Mouse (Mus musculus) kidney, embryonic 16.5 days (tissue): ENCODE data around the gene Pin1rt1. TPM values are rescaled to one million over a fixed set of nuclear protein-coding genes. Genes with fewer than 3 reads are reported as not detected.

ENCODE experiments used
- ATAC-seq: fragments of 200-750 bp; cut with Nextera tagmentation; 2 replicates; pipeline ENCODE4 v1.8.0; 2017; ENCODE audit warnings: moderate TSS enrichment; ENCODE audit not compliant: low FRiP score, low TSS enrichment
- H3K27ac ChIP-seq: fragments of 300-500 bp; sonication (generic); 2 replicates; pipeline ENCODE4 v1.5.1; 2014; ENCODE audit warnings: low read length
- H3K27me3 ChIP-seq: fragments of 300-500 bp; sonication (generic); 2 replicates; pipeline ENCODE4 v1.6.1; 2014; ENCODE audit warnings: low read length, control low read depth, mixed read lengths; ENCODE audit not compliant: insufficient read depth
- H3K36me3 ChIP-seq: fragments of 300-500 bp; sonication (generic); 2 replicates; pipeline ENCODE4 v1.6.1; 2014; ENCODE audit warnings: low read length, control low read depth, mixed read lengths; ENCODE audit not compliant: insufficient read depth
- H3K4me1 ChIP-seq: fragments of 300-500 bp; sonication (generic); 2 replicates; pipeline ENCODE4 v1.6.1; 2014; ENCODE audit warnings: low read length, control low read depth, mixed read lengths; ENCODE audit not compliant: insufficient read depth
- H3K4me2 ChIP-seq: fragments of 300-500 bp; sonication (generic); replicated peaks from 2 replicates; pipeline ENCODE4 v1.6.1; 2014; ENCODE audit warnings: low read depth, low read length
- H3K4me3 ChIP-seq: fragments of 300-500 bp; sonication (generic); 2 replicates; pipeline ENCODE4 v1.5.1; 2014; ENCODE audit warnings: mild to moderate bottlenecking, low read length
- H3K9ac ChIP-seq: fragments of 300-500 bp; sonication (generic); replicated peaks from 2 replicates; pipeline ENCODE4 v1.6.1; 2014; ENCODE audit warnings: low read length
- H3K9me3 ChIP-seq: fragments of 300-500 bp; sonication (generic); 2 replicates; pipeline ENCODE4 v1.6.1; 2016; ENCODE audit warnings: low read length, control low read depth
- WGBS: fragments of 180-500 bp; shearing (Covaris S2); extraction: QIAGEN DNeasy Blood & Tissue Kit; methylation state at CpG from one replicate; pipeline ENCODE4 v1.1.7; 2014; 5-methylcytosine and 5-hydroxymethylcytosine counted together
- polyA plus RNA-seq: library from polyadenylated mRNA; unstranded; fragments of >200 nt; fragmentation: Nextera tagmentation; extraction: Ambion mirVana; gene quantifications from 2 replicates; pipeline ENCODE4 v1.2.1, GENCODE M21; 2015

Pin1rt1 gene
- polyA plus RNA-seq: 0.19 TPM in 1 of 2 replicates, not detected in the other

DNA sequence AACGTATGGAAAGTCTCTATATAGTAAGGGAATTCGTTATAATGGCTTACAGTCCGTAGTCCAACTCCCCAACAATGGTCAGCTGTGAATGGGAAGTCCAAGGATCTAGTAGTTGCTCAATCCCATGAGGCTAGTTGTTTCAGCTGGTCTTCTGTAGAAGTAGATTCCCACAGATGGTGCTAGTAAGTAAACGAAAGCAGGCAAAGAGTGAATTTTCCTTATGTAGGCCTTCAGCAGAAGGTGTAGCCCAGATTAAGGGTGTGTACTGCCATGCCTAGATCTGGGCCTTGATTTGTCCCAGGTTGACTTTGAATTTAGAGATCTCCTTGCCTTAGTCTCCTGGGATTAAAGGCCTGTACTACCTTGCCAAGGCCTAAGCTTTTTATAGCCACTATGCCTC, at the start of gene Pin1rt1:
Pin1rt1 (minus strand) TSS at position 101 of the 400 bp plus-strand sequence.
- H3K4me2 ChIP-seq: no peak within 1 kb of the TSS
- no peaks in the 10 kb centered on the region for H3K27me3 ChIP-seq
- H3K9ac ChIP-seq: no peak within 1 kb of the TSS
- peaks cover 1% of the 10 kb centered on the region for H3K4me1 ChIP-seq
- no peak within 1 kb of the TSS for H3K4me3 ChIP-seq
- WGBS: 90% methylated on average over 4 of the region's 4 CpGs
- no peaks in the 10 kb centered on the region for H3K36me3 ChIP-seq
- H3K9me3 ChIP-seq: no peaks in the 10 kb centered on the region
- H3K27ac ChIP-seq: no peak within 1 kb of the TSS
- no peak for ATAC-seq

DNA sequence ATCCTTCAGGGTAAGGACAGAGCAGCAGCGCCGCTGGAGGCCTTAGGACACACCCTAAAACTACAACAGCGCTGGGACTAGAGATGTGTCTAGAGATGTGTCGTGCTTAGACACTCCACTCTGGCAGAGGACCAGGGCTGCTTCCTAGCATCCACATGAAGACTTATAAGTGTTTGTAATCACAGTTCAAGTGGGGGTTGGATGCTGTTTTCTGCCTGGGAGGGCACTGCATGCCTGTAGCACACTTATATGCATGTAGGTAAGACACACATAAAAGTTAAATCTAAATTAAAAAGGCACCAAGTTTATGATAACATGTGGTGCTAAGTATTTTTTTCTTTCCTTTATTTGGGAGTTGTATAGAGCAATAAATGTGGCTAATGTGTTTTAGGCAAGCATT, 47.8 kb upstream of the Pin1rt1 start:
- Histone ChIP-seq H3K9me3 (no peaks in the 10 kb centered on the region), H3K4me2 (no peak overlapping the region), H3K9ac (no peak overlapping the region), H3K4me1 (no peaks in the 10 kb centered on the region), H3K4me3 (no peak overlapping the region), H3K36me3 (peaks cover 27% of the 10 kb centered on the region), H3K27me3 (no peaks in the 10 kb centered on the region), H3K27ac (no peak overlapping the region)
- 94% methylated on average over 4 of the region's 4 CpGs for WGBS
- ATAC-seq: no peak

DNA sequence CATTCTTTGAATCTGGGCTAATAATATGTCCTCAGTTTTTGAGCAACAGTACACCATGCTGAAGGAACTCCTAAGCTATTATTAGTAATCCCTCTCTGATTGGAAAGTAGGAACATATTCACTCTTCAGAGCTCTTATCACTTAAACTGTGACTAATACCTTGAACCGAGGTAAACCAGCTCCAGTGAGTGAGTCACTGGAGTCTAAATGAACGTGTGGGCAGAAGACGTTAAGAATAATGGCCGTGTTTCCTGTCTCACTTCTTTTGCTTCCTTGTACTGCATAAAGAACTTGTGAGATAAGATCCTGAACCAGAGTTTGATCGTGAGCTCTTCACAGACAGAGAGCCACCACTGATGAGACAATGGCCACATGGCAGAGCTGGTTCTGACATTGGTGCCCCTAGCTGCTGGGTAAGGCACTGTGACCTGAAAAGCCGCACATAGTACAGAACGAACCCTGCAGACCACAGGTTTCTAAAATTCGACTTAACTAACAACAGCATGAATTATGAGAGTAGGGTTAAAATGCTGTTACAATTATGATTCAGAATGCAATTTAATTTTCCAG, 47.0 kb upstream of the Pin1rt1 start:
- 75% methylated on average over 8 of the region's 8 CpGs for WGBS
- ATAC-seq: no peak
- H3K4me2 ChIP-seq: no peak overlapping the region
- no peaks in the 10 kb centered on the region for H3K9me3 ChIP-seq
- no peak overlapping the region for H3K9ac ChIP-seq
- H3K36me3 ChIP-seq: peaks cover 21% of the 10 kb centered on the region
- no peak overlapping the region for H3K4me3 ChIP-seq
- no peaks in the 10 kb centered on the region for H3K27me3 ChIP-seq
- no peak overlapping the region for H3K27ac ChIP-seq
- H3K4me1 ChIP-seq: no peaks in the 10 kb centered on the region

DNA sequence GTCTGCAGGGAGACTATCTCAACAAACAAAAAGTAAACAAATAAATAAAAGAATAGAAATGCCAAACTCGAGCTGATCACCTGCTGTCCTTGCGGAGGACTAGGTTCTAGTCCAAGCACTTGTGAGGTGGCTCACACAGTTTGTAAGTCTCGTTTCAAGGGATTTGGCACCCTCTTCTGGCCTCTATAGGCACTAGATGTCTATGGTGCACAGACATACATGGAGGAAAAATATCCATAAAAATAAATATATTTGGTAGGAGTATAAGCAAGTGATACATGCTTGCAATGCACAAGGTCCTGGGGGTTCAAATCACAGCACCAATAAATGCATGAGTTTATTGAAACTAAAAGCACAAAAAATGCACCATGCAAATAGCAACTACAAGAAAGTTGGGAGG, 34.4 kb upstream of the Pin1rt1 start:
- H3K9ac ChIP-seq: no peak overlapping the region
- H3K36me3 ChIP-seq: no peaks in the 10 kb centered on the region
- H3K4me3 ChIP-seq: no peak overlapping the region
- no peak overlapping the region for H3K4me2 ChIP-seq
- 66% methylated on average over 3 of the region's 3 CpGs for WGBS
- H3K4me1 ChIP-seq: no peaks in the 10 kb centered on the region
- H3K27me3 ChIP-seq: no peaks in the 10 kb centered on the region
- no peaks in the 10 kb centered on the region for H3K9me3 ChIP-seq
- no peak overlapping the region for H3K27ac ChIP-seq
- no peak for ATAC-seq

DNA sequence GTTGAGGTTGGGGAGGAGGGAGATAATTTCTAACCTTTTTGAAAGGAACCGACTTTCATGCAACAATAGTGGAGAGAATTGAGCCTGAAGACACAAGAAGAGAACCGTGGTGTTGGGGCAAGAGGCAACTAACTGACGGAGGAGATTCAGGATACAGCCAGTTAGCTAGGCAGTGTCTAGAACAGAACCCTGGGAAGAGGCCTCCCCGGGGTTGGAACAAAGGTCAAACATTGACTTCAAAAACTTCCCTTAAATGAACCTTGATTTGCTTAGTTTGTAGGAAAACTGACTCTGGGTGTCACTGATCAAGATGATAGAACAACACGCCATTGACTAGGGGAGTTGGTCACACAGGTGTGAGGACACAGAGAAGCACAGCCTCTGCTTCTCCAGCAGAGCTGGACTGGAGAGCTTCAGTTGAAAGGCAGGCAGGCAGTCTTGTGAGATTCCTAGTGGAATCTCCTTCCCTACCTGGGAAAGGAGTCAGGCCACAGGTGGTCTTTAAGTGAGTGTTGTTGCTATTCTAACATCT, 32.5 kb upstream of the Pin1rt1 start:
- Histone ChIP-seq H3K9ac (no peak overlapping the region), H3K9me3 (no peaks in the 10 kb centered on the region), H3K4me2 (no peak overlapping the region), H3K4me1 (no peaks in the 10 kb centered on the region), H3K27me3 (no peaks in the 10 kb centered on the region), H3K36me3 (no peaks in the 10 kb centered on the region), H3K27ac (no peak overlapping the region), H3K4me3 (no peak overlapping the region)
- 78% methylated on average over 5 of the region's 5 CpGs for WGBS
- ATAC-seq: no peak

DNA sequence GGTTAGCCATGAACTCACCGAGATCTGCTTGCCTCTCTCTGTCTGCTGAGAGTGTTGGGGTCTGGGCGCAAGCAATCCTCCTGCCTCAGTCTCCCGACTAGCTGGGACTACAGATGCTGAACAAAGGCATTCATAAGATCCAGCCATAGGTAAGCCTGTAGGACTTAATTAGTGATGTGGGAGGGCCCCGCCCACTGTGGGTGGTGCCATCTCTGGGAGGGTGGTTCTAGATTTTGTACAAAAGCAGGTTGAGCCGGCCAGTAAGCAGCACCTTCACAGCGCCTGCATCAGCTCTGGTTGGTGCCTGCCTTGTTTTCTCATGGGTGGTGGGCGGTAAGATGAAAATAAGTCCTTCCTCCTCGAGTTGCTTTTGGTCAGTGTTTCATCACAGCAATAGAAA, 30.1 kb upstream of the Pin1rt1 start:
- Histone ChIP-seq H3K27me3 (no peaks in the 10 kb centered on the region), H3K4me1 (peaks cover 17% of the 10 kb centered on the region), H3K4me3 (no peak overlapping the region), H3K36me3 (no peaks in the 10 kb centered on the region), H3K27ac (no peak overlapping the region), H3K9me3 (no peaks in the 10 kb centered on the region), H3K4me2 (no peak overlapping the region), H3K9ac (no peak overlapping the region)
- 66% methylated on average over 8 of the region's 8 CpGs for WGBS
- ATAC-seq: no peak

DNA sequence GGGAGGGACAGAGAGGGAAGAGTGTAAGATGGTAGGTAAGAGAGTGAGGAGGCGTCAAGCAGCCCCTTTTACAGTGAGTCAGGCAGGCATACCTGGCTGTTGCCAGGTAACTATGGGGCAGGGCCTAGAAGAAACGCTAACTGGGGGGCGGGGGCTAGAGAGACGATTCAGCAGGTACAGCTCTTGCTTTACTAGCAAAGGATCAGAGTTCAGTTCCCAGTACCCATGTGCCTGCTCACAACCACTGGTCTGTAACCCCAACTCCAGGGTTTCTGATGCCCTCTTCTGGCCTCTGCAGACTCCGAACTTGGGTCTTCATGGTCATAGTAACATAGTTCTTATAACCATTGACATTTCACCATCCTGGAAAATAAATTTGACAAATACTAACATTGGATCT, 27.8 kb upstream of the Pin1rt1 start:
- Histone ChIP-seq H3K9ac (no peak overlapping the region), H3K36me3 (no peaks in the 10 kb centered on the region), H3K27me3 (no peaks in the 10 kb centered on the region), H3K4me1 (peaks cover 28% of the 10 kb centered on the region), H3K27ac (no peak overlapping the region), H3K4me2 (no peak overlapping the region), H3K9me3 (no peaks in the 10 kb centered on the region), H3K4me3 (no peak overlapping the region)
- peak; percentile 5; the same call in 1 of the 2 replicates for ATAC-seq
- 43% methylated on average over 5 of the region's 5 CpGs for WGBS

DNA sequence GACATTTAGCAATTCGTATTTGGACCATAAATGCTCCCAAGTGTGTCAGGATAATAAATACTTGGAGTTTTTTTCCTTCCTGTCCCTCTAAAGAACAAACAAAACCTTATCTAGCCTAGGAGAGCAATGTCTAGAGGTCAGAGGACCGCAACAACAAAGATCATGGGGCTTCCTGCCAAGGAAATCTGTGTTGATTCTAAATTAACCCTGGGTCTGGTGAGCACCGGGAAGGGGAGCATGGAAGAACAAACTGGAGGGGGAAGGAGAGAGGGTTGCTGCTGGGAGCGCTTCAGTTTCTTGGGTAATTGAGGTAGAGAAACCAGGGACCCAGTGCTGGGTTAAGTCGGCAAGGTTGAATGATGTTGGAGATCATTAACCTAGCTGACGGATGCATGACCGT, 27.0 kb upstream of the Pin1rt1 start:
- H3K4me1 ChIP-seq: peaks cover 31% of the 10 kb centered on the region
- WGBS: 6% methylated on average over 7 of the region's 7 CpGs
- peak overlapping the region; percentile 78 for H3K4me3 ChIP-seq
- no peaks in the 10 kb centered on the region for H3K9me3 ChIP-seq
- peak overlapping the region; percentile 93 for H3K27ac ChIP-seq
- H3K27me3 ChIP-seq: no peaks in the 10 kb centered on the region
- H3K9ac ChIP-seq: peak overlapping the region; percentile 86
- ATAC-seq: peak; percentile 74
- no peaks in the 10 kb centered on the region for H3K36me3 ChIP-seq
- peak overlapping the region; percentile 85 for H3K4me2 ChIP-seq

DNA sequence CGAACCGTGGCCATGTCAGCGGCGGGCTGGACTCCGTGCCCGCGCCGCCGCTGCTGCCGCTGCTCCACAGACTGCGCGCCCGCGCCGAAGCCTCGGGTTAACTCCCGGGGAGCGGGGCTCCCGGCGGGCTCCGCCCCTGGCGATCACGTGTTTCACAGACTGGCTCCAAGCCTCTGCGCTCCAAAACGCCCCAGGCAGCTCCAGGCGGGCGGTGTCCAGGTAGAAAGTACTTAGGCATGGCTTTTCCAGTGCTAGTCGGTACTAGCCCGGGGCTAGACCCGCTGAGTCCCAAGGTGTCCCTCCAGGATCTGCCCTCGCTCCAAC, 26.5 kb upstream of the Pin1rt1 start, which contains the start of gene Depdc7:
Depdc7 (minus strand) TSS at position 138 of the 324 bp plus-strand sequence.
- Histone ChIP-seq H3K4me2 (peak within 1 kb of the TSS; percentile 85), H3K9me3 (no peaks in the 10 kb centered on the region), H3K4me3 (peak within 1 kb of the TSS; percentile 78), H3K36me3 (no peaks in the 10 kb centered on the region), H3K9ac (peak within 1 kb of the TSS; percentile 86), H3K4me1 (peaks cover 31% of the 10 kb centered on the region), H3K27ac (peak within 1 kb of the TSS; percentile 93), H3K27me3 (no peaks in the 10 kb centered on the region)
- ATAC-seq: peak; percentile 92
- under 1% methylated on average over 31 of the region's 31 CpGs for WGBS

DNA sequence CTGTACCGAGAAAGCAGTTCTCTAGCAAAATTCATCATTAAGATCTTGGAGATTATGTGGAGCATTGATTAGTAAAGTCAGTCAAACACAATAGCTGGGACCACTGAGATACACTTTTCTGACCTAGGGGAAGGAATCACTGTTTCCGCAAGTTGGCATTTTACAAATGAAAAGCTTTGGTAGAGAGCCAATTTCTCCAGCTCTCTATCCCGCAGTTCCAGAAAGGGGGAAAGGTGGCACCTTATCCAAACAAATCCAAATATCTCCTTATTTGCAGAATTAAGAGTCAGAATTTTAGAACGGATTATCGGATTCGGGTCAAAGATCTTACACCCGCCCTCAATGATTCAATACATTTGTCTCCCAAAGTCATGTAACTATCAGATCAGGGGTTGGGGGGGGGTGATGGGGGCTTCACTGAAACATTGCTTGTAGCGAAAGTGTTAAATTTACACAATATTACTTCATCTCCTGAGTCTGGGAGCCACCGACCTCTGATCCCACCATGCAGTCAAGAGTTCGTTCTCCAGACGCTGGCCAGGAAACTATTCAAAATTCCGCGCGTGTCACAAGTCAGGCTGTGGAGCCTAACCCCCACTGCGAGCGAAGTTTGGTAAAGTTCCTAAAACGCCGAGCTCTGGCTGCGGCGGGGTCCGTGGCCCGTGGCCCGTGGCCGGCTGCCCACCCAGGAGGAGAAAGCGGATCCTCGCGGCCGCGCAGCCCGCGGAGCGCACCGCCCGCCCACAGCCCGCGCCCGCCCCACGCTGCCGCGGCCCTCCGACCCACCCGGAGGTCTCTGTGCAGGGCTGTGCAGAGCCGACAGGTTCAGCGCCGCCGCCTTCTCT, 25.9 kb upstream of the Pin1rt1 start:
- WGBS: 5% methylated on average over 46 of the region's 46 CpGs
- Histone ChIP-seq H3K27ac (peak overlapping the region; percentile 93), H3K9ac (peak overlapping the region; percentile 86)

More for the DNA sequence above, 25.9 kb upstream of the Pin1rt1 start:
- Histone ChIP-seq H3K4me1 (peaks cover 31% of the 10 kb centered on the region), H3K27me3 (no peaks in the 10 kb centered on the region), H3K36me3 (no peaks in the 10 kb centered on the region), H3K9me3 (no peaks in the 10 kb centered on the region), H3K4me2 (peak overlapping the region; percentile 85), H3K4me3 (peak overlapping the region; percentile 78)
- ATAC-seq: peak; percentile 8; the same call in 1 of the 2 replicates
